Mouse (Mus musculus): ENCODE data around the gene Fam57b. TPM values are rescaled to one million over a fixed set of nuclear protein-coding genes. Genes with fewer than 3 reads are reported as not detected.

Gene Fam57b
- total and polyA plus RNA-seq, 3 experiments, result 0.30 TPM; not detected in 2

DNA sequence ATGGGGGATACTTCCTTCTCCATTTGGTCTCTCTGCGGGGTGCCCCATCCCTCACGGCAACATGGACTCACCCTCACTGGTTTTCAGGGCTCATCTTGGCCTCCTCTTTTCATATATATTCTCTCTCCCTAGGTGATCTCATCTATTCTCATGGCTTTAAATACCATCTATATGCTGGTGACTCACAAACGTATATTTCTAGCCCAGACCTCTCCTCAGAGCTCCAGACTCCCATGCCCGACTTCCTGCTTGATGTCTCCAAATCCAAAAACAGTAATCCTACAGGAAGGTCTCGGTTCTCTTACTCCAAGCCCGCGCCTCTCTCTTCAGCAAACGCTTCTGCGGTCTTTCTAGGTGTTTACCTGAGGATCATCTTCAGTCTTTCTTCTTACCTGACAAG, 45.8 kb downstream of the Fam57b start:
- Histone ChIP-seq H3K4me2 (ENCODE audit: insufficient read depth, low read depth, poor library complexity, severe bottlenecking) (no peak overlapping the region), H3K4me1 (ENCODE audit: control insufficient read depth in 1 of 2, insufficient read depth in 2 of 2) (no peaks in the 10 kb centered on the region), H3K27ac (ENCODE audit: insufficient read depth, low read depth) (no peak overlapping the region), H3K4me3 (replicated peaks in 1 of 3; ENCODE audit: low read depth in 2 of 3, low read length in 2 of 3, poor library complexity in 1 of 3) (no peak overlapping the region), H3K36me3 (replicated peaks in 1 of 2; ENCODE audit: control insufficient read depth in 1 of 2, insufficient read depth in 1 of 2, low read length in 1 of 2) (no peaks in the 10 kb centered on the region), H3K9me3 (replicated peaks; ENCODE audit: low read length) (peaks cover 8% of the 10 kb centered on the region), H3K79me2 (replicated peaks; ENCODE audit: control insufficient read depth, extremely low read depth, insufficient read depth, poor library complexity, severe bottlenecking) (no peaks in the 10 kb centered on the region), H3K9ac (ENCODE audit: insufficient read depth, low read depth) (no peak overlapping the region), H3K27me3 (replicated peaks) (peaks cover 16% of the 10 kb centered on the region)
- no peak for DNase-seq (ENCODE audit: extremely low read depth)
- in situ Hi-C loops (cut with MboI; ENCODE audit: low pct_ligation_motif_present, low pct_unique_long_range_greater_than_20kb, low sequenced_read_pairs), result no loop called here
- no peak for TF ChIP-seq NELFE (IDR thresholded peaks at IDR 0.05; ENCODE audit: low read depth, low read length)
- no peak for TF ChIP-seq GABPA (IDR thresholded peaks at IDR 0.05; ENCODE audit: insufficient replicate concordance, low read depth, low read length)
- TF ChIP-seq PAX5 (IDR thresholded peaks at IDR 0.05; ENCODE audit: low read length), result no peak
- TF ChIP-seq MAFK (IDR thresholded peaks at IDR 0.05; ENCODE audit: insufficient replicate concordance, low read length), result no peak
- no peak for TF ChIP-seq MXI1 (IDR thresholded peaks at IDR 0.05; ENCODE audit: low read depth, low read length)
- no peak for TF ChIP-seq MYC (IDR thresholded peaks at IDR 0.05; ENCODE audit: low read depth, low read length)
- no peak for TF ChIP-seq TBP (conservative IDR thresholded peaks at IDR 0.05; ENCODE audit: low read depth, low read length)
- TF ChIP-seq MAZ (IDR thresholded peaks at IDR 0.05; ENCODE audit: low read depth, low read length), result no peak
- TF ChIP-seq ZKSCAN1 (IDR thresholded peaks at IDR 0.05; ENCODE audit: borderline replicate concordance, low read depth, low read length), result no peak
- TF ChIP-seq ELF1 (IDR thresholded peaks at IDR 0.05; ENCODE audit: low read depth, low read length), result no peak
- no peak for TF ChIP-seq USF1 (IDR thresholded peaks at IDR 0.05; ENCODE audit: low read depth, low read length)
- TF ChIP-seq IRF4 (IDR thresholded peaks at IDR 0.05; ENCODE audit: low read depth, low read length), result no peak
- no peak for TF ChIP-seq HCFC1 (IDR thresholded peaks at IDR 0.05; ENCODE audit: low read depth, low read length)
- TF ChIP-seq USF2 (conservative IDR thresholded peaks at IDR 0.05; ENCODE audit: low read depth, low read length), result no peak
- no peak for TF ChIP-seq ZC3H11A (IDR thresholded peaks at IDR 0.05; ENCODE audit: low read depth, low read length)
- dilution Hi-C loops (cut with MboI; ENCODE audit: extremely low pct_ligation_motif_present, extremely low pct_unique_long_range_greater_than_20kb, low sequenced_read_pairs), result no loop called here

DNA sequence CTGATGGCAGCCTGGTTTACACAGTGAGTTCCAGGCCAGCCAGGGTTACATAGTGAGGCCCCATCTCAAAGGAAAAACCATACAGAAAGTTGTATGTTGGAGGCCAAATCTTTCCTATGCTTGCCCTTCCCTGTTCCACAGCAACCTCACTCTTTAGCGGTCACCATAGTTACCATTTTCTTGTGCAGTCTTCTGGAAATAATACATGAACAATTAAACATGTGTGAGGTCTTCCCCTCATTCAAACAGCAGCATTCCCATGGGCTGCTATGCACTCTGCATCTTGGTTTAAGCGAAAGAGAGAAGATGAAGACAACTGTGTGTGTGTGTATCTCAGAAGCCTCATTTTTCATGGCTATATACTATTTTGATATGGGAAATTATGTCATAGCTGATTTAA, 48.0 kb downstream of the Fam57b start:
- dilution Hi-C loops (cut with MboI; ENCODE audit: extremely low pct_ligation_motif_present, extremely low pct_unique_long_range_greater_than_20kb, low sequenced_read_pairs), result no loop called here
- Histone ChIP-seq H3K79me2 (replicated peaks; ENCODE audit: control insufficient read depth, extremely low read depth, insufficient read depth, poor library complexity, severe bottlenecking) (no peaks in the 10 kb centered on the region), H3K4me2 (ENCODE audit: insufficient read depth, low read depth, poor library complexity, severe bottlenecking) (no peak overlapping the region), H3K36me3 (replicated peaks in 1 of 2; ENCODE audit: control insufficient read depth in 1 of 2, insufficient read depth in 1 of 2, low read length in 1 of 2) (peaks cover 0 to 19% of the 10 kb centered on the region in 2 experiments), H3K9me3 (replicated peaks; ENCODE audit: low read length) (peaks cover 8% of the 10 kb centered on the region), H3K4me3 (replicated peaks in 1 of 3; ENCODE audit: low read depth in 2 of 3, low read length in 2 of 3, poor library complexity in 1 of 3) (no peak overlapping the region), H3K4me1 (ENCODE audit: control insufficient read depth in 1 of 2, insufficient read depth in 2 of 2) (peaks cover 0 to 6% of the 10 kb centered on the region in 2 experiments; a peak in 1 of 4 replicates), H3K27ac (ENCODE audit: insufficient read depth, low read depth) (no peak overlapping the region), H3K27me3 (replicated peaks) (peaks cover 16% of the 10 kb centered on the region), H3K9ac (ENCODE audit: insufficient read depth, low read depth) (no peak overlapping the region)
- no peak for DNase-seq (ENCODE audit: extremely low read depth)
- in situ Hi-C loops (cut with MboI; ENCODE audit: low pct_ligation_motif_present, low pct_unique_long_range_greater_than_20kb, low sequenced_read_pairs), result no loop called here
- TF ChIP-seq CHD1 (IDR thresholded peaks at IDR 0.05; ENCODE audit: low read depth, low read length), result no peak
- TF ChIP-seq RAD21 (IDR thresholded peaks at IDR 0.05; ENCODE audit: low read depth, low read length), result no peak
- TF ChIP-seq MXI1 (IDR thresholded peaks at IDR 0.05; ENCODE audit: low read depth, low read length), result no peak
- no peak for TF ChIP-seq ETS1 (conservative IDR thresholded peaks at IDR 0.05; ENCODE audit: low read depth, low read length)
- TF ChIP-seq SMC3 (IDR thresholded peaks at IDR 0.05; ENCODE audit: low read depth, low read length), result no peak
